Mouse (Mus musculus) spleen, embryonic (tissue): Measurements from ENCODE around the gene Pccb.

Experiments used
- CTCF ChIA-PET: fragments of 350-600 bp; sonication (Branson Sonifier 250); formaldehyde crosslinking; loops from one replicate; lab custom pipeline; 2022; lab: Charles Lee

The Pccb gene

GRCm38 (mm10) chr9:100987006-100987405, 47.7 kb downstream of the Pccb start:
- CTCF ChIA-PET = interaction anchor here (0.7 kb wide), 1 partner anchor 191 kb away, joined by 3 read pairs; no protein-coding TSS in a partner anchor

GRCm38 (mm10) chr9:100984381-100985310, 50.1 kb downstream of the Pccb start:
- CTCF ChIA-PET = no interaction called here

DNA sequence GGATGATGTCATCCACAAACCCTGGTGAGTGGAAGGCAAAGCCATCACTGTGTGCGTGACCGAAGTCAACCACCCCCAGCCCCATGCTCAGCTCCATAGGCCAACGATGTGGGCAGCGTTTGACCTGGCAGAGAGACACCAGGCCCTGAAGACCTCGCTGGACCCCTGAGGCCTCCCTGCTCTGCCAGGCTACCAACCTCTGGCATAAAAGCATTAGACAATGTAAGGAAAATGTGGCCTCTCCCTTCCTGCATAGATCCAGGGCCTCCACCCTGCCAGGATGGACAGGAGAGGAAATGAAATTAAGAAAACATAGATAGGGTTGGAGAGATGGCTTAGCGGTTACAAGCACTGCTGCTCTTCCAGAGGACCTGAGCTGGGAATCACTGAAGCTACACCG, 51.9 kb downstream of the Pccb start:
- CTCF ChIA-PET = no interaction called here

DNA sequence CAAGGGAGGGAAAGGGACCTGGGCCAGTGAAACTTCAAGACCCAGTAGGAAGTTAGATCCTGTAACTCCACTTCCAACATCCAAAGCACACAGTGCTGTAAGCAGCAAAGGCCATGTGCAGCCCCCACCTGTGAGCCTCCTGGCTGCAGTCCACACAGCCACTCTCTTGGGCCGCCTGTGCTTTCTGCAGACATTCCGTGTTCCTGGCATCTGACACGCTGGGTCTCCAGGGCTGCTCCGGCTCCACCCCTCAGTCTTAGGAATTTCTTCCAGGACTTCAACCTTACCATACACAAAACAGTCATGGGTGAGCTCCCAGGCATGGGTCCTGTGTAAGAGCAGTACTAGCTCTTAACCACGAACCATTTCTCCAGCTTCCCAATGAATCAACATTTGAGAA, 55.4 kb downstream of the Pccb start:
- CTCF ChIA-PET = no interaction called here

DNA sequence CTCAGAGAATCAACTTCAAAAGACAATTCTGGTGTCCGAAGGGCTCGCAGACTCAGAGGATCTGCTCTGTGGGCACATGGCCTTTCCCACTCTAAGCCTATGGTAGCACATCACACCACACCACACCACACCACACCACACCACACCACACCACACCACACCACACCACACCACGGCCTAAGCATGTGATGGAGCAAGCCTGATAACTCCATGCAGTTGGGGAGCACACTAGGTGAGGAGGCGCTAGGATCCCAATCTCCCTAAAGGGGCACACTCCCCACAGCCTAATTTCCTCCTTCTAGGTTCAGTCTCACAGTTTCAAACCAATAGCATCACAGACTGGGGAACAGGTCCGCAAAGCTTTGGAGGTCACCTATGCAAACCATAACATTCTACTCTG, 56.0 kb downstream of the Pccb start:
- CTCF ChIA-PET = no interaction called here

DNA sequence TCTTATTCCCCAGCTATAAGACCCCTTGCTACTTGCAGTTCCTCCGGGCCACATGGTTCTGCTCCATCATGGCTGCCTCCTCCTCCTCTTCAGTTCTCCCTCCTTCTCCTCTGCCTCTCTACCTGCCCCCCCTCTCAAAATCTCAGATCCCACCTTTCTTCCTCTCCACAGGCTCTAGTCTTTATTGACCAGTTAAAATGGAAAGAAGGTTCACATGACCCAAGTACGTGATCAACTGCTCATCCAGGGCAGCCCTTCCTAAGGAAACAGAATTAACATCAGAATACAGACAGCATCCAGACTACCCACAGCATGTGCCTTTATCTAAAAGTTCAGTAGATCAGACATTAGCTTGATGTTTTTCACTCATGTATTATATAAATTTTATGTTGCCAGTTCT, 65.2 kb downstream of the Pccb start:
- CTCF ChIA-PET = no interaction called here

DNA sequence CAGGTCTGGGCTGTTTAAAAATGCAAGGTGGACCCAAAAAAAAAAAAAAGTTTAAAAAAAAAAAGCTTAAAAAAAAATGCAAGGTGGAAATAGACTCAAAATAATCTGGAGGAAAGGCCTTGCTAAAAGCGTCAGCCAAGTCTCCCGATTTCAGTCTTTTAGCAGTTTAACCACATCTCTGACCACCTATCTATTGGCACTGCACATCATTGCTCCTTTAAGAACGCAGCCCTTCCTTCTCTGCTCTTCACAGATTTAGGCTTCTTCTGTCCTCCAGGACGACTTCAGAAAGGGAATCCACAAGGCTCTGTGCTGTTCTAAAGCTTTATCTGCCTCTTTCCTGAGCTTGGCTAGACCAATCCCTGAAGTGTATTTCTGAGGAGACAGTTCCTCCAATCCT, 70.6 kb downstream of the Pccb start:
- CTCF ChIA-PET = interaction anchor here (0.7 kb wide), 1 partner anchor 314 kb away, joined by 3 read pairs; no protein-coding TSS in a partner anchor

- CTCF ChIA-PET = interaction anchor here (0.5 kb wide), 1 partner anchor 58 kb away, joined by 3 read pairs; no protein-coding TSS in a partner anchor
These were observed 71.2 kb downstream of the Pccb start for GRCm38 (mm10) chr9:100963428-100963912.

DNA sequence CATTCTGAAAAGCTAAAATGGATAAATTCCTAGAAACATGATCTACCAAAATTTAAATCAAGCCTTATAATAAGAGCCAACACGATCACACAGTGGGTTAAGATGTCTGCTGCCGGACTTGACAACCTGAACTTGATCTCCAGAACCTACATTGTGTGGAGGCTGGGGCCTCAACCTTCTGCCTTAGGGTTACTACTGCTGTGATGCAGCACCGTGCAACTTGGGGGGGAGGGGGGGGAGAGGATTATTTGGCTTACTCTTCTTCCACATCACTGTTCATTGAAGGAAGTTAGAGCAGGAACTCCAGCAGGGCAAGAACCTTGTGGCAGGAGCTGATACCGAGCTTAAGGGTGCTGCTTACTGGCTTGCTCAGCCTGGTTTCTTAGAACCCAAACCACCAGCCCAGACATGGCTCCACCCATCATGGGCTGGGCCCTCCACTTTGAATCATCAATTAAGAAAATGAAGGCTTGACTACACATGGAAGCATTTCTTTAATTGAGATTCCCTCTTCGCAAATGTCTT, 71.7 kb downstream of the Pccb start:
- CTCF ChIA-PET = interaction anchor here (0.5 kb wide), 1 partner anchor 57 kb away, joined by 3 read pairs; no protein-coding TSS in a partner anchor

- CTCF ChIA-PET = no interaction called here
These were observed 83.2 kb downstream of the Pccb start for GRCm38 (mm10) chr9:100951481-100951880.

DNA sequence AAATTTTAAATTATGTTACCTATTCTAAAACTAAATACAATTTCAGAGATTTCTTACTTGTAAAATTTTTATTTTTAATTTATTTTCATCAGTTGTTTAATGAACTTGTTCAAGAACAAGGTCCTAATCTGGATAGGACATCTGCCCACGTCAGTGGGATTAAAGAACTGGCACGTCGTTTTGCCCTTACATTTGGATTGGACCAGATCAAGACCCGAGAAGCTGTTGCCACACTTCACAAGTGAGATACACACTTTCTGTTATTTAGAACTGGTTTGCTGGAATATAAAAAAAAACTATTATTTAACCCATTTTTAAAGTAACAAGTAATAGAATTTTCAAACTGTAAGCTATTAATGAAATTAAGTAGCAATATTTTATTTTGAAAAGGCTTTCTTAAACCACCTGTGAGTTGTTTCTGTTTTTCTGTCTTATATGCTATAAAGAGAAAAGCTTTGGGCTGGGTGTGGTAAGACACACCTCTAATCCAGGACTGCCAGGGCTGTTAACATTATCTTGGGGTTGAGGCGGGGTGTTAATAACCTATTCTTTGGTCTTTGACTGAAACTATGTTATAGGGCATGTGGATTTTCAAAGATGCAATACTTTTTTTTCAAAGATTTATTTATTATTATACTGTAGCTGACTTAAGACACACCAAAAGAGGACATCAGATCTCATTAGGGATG, 89.9 kb downstream of the Pccb start:
- CTCF ChIA-PET = interaction anchor here (0.6 kb wide), 1 partner anchor 15 kb away, joined by 4 read pairs; no protein-coding TSS in a partner anchor

- CTCF ChIA-PET = no interaction called here
These were observed 92.7 kb downstream of the Pccb start for GRCm38 (mm10) chr9:100942042-100942441.
